Mouse (Mus musculus) frontal cortex, postnatal 10 days (tissue): ENCODE results near the gene Cxcr5.
A peak's percentile ranks its signal among the peaks of the same experiment; 100 is the strongest.
"Not testable (repeated sequence)": the region's sequence is repeated elsewhere in the genome, so short reads cannot be mapped to it uniquely, and the experiment has no call there.

Experiments used
- DNase-seq, 2 experiments: peaks; one replicate each; pipeline ENCODE4 v3.0.0; 2022; ENCODE audit warnings: low spot score in 2 of 2, mixed read lengths in 1 of 2

Cxcr5 gene

DNA sequence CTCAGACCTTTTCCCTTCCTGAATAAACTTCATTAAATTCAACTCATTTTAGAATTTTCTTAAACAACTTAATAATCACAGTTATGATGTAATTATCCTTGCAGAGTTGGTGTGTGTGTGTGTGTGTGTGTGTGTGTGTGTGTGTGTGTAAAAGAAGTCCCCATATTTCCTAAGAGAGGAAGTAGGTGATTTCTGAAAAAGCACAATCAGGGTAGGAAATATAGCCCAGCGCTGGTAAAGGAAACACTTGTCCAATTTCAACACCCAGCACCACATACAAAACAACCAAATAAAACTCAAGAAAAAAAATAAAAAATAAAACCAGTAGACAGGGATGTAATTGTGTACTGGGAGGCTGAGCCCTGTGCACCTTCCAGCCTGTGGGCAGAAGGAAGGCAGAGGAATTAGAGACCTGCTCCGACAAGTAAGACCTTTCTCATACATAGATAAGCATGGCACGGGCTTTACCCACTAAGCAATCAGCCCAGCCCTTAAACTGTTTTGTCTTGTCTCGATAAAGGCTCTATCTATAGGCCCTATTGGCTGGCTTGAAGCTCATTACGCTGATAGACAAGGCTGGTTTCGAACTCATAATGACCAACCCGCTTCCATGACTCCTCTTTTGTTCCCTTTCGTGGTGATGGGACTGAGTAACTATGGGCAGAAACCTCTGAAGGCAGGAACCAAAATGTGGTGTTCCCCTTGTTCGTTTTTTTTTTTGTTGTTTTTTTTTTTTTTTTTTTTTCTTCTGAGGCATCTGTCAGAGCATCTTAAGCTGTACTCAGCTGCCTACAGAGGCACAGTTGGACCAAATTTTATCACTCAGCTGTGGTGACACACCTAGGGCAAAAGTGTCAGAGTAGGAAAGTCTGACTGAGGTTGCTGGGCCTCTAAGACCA lies 25.8 kb upstream of the Cxcr5 start:
- DNase-seq = no peak

GRCm38 (mm10) chr9:44586640-44587261 lies 25.1 kb upstream of the Cxcr5 start:
- DNase-seq = no peak

DNA sequence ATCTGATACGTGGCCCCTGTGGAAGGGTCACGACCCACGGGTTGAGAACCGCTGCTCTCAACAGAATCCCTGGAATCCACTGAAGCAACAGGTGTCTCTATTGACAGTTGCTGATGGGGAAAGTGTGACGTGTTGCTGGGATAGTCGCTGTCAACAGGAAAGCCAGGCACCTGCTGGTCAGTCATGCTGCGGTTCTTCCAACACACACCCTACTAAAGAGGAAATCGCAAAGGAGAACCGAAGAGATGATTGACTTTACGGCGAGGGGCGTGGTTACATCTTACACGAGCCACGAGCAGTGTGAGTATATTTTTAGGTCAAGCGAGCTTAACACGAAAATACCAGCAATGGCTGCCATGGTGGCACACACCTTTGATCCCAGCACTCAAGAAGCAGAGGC lies 20.7 kb upstream of the Cxcr5 start:
- DNase-seq = no peak

DNA sequence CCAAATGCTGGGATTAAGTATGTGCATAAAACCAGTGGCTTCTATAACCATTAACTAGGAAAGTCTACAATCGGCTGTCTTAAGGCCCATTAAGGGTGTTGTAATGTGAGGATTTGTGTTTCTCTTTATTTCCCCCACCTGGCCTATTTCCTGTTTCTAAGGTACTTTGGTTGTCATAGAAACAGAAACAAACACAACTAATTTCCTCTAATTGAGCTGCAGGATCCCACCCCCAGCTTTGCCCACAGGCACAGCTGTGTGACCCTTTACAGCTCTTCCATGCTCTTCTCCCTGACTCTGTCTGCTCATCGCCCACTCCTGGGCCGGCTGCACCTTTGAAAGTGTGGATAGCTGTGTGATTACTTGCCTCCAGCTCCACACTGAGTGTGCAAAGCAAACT lies 19.7 kb upstream of the Cxcr5 start:
- DNase-seq = no peak

- DNase-seq = no peak
Observed at GRCm38 (mm10) chr9:44580085-44580484, 18.4 kb upstream of the Cxcr5 start.

- peak in 1 of 2 experiments; percentile 48 for DNase-seq
Observed at GRCm38 (mm10) chr9:44579392-44579791, 17.7 kb upstream of the Cxcr5 start.

DNA sequence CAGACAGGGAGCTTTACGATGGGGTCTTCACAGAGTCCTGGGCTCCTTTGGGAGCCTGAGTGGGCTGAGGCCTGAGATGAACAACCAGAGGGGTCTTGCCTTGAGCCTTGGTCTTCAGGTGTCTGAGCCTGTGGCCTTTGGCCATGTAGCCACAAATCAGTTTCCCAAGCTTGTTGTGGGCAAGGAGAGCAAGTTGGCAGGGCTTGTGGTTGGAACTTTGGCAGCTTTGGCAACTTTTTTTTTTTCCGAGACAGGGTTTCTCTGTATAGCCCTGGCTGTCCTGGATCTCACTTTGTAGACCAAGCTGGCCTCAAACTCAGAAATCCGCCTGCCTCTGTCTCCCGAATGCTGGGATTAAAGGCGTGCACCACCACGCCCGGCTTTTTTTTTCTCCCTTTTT lies 14.4 kb upstream of the Cxcr5 start:
- DNase-seq = not testable (repeated sequence)

- no peak for DNase-seq
Observed at GRCm38 (mm10) chr9:44575095-44575494, 13.4 kb upstream of the Cxcr5 start.

DNA sequence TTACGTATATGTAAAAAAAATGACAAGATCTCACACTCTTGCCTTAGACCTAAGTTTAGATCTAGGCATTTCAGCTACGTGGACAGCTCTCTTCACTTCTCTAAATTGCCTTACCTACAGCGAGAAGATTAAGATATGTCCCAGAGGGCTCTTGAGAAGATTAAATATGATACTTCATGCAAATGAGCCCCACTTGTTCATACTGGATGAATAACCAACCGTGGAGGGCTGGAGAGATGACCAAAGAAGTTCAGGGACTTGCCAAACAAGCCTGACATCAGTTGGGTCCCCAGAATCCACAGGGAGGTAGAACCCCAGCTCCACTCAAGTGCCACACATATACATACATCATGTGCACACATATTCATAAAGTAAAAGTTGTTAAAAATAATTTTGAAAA lies 11.6 kb upstream of the Cxcr5 start:
- DNase-seq = no peak

DNA sequence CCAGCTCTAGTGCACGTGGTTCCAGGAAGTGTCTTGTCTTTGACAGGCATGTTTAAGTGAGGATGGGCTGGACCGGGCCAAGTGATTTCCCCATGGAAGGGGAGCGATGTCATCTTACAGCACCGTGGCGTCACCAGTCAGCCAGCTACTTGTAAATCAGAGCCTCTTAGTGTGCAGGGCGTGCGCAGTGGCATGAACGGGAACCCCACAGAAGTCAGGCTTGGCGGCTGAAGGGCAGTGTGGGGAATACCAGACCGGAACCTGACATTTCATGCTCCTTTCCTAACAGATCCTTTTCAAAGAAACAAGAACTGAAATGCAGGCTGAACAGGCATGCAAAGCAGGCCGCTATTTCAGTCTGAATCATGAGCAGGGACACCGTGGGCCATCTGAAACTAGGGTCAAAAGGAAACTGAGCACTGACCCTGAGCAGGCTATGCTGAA lies 9.3 kb upstream of the Cxcr5 start:
- DNase-seq = no peak

DNA sequence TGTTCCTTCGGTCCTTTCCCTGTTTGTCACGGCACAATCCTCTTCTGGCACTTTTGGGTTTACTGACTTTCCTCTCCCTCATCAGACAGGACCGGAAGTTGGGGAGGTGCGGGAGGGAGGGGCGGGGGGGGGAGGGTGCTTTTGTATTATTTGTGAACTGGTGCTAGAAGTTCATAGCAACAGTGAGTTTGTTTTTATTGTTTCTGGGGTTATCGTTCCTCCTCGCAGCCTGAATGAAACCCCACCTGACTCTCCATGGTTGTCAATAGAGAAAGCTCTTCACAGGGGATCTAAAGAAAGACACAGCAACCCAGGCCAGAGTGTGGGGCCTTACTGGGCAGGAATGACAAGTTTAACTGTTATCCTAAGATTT lies 6.4 kb upstream of the Cxcr5 start:
- DNase-seq = no peak

DNA sequence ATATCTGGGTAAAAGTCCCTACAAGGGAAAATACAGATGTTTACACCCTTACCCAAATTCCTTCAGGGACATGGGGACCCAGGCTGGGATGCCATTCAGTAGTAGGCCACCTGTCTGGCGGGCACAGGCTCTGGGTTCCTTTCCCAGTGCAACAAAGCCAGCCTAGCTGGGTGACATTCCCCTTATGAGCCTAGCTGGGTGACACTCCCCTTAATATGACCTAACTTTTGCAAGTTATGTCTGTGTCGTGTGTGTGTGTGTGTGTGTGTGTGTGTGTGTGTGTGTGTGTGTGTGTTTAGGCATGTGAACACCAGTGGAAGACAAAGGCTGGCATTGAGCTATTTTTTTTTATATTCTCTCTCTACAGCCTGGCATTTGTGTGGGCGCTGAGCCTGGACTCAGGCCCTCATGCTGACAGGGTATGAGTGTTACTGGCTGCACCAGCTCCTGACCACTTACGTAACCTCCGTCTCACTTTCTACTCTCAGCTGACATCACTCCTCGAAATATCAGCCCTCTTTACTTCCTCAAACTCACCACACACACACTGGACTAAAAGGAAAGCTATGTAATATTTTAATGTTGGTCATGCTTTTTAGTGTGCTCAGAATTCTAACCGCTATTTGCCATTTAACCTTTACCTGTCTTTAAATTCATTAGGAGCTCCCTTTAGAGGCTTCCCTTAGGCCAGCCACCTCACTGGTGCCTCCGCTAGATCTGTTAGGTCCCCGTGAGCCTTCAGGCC lies 5.8 kb upstream of the Cxcr5 start:
- DNase-seq = no peak

DNA sequence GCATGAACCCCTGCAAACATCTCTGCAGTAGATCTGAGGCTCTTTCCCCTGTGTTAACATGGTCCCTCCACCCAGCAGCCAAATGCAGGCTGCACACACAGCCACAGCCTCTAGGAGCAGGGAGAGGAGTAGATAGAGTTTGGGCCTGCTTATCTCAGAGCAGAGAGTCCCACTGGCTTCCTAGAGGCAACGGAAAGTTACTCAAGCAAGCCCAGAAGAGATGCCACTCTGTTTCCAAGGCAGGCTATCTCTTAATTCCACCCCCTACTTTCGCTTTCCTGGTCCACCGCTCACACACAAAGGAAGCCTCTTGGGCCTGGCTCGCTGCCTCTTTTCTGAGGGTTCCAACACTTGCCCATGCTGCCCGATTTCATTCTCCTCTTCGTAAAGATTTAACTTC lies 3.7 kb upstream of the Cxcr5 start:
- no peak for DNase-seq

DNA sequence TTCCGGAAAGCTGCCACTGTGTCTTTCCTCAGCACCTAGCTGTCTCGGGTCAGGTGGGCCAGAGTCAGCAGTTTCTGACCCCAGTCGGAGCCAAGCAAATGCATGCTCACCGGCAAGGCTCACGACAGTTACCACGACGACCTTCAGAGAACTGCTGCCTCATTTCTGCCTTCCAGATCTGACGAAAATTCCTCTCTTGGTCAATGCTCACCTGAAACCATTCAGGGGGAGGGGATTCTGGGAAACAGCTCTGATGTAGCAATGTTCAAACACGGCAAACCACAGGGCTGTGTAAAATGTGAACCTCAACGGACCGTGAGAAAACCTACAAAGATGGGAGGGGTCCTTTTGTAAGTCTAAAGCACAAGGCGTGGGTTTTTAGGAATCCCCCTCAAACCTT lies 1.3 kb upstream of the Cxcr5 start:
- no peak for DNase-seq

GRCm38 (mm10) chr9:44552161-44552560 lies 9.5 kb downstream of the Cxcr5 start:
- no peak for DNase-seq

- no peak for DNase-seq
Observed at GRCm38 (mm10) chr9:44551138-44551537, 10.5 kb downstream of the Cxcr5 start.

DNA sequence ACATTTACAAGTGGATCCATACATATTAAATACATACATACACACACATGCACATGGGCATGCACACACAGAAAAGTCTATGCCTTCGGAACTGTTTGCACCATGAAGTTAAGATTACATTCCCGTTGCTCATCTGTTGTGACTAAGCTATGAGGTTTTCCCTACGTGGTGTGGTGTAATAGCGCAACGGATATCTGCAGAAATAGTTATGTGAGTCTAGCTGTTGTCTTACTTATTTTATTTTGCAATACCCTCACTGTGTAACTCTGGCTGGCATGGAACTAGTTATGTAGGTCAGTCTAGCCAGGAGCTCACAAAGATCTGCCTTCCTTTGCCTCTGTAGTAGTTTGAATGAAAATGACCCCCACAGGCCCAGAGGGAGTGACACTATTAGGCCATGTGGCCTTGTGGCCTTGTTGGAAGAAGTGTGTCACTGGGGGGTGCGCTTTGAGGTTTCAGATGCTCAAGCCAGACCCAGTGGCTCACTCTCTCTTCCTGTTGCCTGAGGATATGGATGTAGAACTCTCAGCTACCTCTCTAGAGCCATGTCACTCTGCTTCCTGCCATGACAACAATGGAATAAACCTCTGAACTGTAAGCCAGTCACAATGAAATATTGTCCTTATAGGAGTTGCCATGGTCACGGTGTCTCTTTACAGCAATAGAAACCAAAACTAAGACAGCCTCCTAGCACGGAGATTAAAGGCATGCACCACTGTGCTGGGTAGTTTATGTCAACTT lies 13.1 kb downstream of the Cxcr5 start:
- DNase-seq = no peak

- DNase-seq = no peak
Observed at GRCm38 (mm10) chr9:44544986-44545385, 16.7 kb downstream of the Cxcr5 start.

DNA sequence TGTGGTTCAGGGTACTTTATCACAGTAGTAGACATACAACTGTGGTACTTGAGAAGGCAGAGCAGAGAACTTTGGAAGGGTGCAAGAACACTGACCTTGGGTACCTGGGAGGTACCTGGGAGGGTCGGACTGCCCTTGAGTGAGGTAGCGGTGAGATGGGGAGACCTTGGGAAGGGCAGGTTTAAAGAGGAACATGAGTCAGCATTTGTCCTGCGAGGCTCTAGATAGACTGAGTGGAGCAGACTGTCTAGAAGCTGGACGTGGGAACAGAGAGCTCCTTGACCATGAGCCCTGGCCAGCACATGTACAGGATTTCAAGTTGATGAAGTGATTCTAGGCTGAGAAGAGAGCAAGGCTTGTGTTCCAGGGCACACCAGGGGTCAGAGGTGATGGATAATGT lies 19.3 kb downstream of the Cxcr5 start:
- DNase-seq = no peak

GRCm38 (mm10) chr9:44540676-44541075 lies 21.0 kb downstream of the Cxcr5 start:
- DNase-seq = no peak

- DNase-seq = no peak
Observed at GRCm38 (mm10) chr9:44539816-44540421, 21.8 kb downstream of the Cxcr5 start.
